Mouse (Mus musculus): ENCODE results near the gene Smc5.

DNA sequence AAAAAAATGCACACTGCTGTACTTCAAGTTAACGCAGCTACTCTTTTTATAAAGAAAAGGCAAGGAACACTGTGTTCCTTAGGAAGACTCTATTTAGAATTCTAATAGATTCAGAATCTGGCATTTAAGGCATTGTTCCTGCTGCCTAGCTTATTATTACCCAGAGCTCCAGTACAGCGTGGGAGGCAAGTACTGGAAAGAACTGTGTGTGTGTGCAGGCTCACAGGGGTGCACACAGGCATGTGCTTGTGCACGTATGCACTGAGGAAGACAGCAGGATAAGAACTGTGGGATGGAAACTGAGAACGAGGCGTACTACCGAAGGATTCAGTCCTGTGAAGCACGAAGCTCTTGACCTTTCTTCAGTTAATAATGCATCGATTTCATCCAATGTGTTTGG, 59.4 kb downstream of the Smc5 start:
- no peak for TF ChIP-seq CTCF (IDR thresholded peaks at IDR 0.05; ENCODE audit: insufficient read depth, low read length)
- TF ChIP-seq POLR2A (IDR thresholded peaks at IDR 0.05; ENCODE audit: borderline replicate concordance, extremely low read depth, low read depth, low read length), result no peak

Data from lung, adult 2 months (tissue).